Mouse (Mus musculus) ES-CJ7 (cell line): ENCODE data around the gene Rhob.
"Not testable (repeated sequence)": the region's sequence is repeated elsewhere in the genome, so short reads cannot be mapped to it uniquely, and the experiment has no call there.

ENCODE experiments used
- DNase-seq: peaks from one replicate; pipeline ENCODE4 v3.0.0; 2011; ENCODE audit warnings: low read depth, low spot score

The Rhob gene

DNA sequence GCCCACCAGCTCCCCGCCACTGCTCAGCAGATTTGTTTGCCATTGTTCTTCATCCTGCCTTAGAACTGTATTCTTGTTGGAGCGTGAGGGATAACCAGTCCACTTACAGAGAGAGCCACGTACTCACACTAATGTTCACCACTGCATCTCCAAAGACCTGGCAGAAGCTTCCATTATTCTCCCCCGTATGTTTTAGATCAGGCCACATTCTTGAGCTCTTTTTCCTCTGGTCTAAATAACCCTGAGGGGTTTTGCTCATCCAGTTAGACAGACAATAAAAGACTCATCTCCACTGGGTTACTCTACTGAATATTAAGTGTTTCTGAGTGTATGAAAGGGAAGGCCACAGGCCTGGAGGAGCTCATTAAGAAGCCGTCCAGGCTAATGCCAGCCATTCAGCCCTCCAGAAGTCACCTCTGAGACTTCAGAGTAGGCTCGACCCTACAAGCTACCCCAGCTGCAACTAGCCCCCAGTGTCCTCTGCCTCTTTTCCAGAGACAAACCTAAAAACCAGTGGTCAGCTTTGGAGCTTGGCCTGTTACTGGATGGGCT is 24.9 kb downstream of the Rhob start:
- no peak for DNase-seq

DNA sequence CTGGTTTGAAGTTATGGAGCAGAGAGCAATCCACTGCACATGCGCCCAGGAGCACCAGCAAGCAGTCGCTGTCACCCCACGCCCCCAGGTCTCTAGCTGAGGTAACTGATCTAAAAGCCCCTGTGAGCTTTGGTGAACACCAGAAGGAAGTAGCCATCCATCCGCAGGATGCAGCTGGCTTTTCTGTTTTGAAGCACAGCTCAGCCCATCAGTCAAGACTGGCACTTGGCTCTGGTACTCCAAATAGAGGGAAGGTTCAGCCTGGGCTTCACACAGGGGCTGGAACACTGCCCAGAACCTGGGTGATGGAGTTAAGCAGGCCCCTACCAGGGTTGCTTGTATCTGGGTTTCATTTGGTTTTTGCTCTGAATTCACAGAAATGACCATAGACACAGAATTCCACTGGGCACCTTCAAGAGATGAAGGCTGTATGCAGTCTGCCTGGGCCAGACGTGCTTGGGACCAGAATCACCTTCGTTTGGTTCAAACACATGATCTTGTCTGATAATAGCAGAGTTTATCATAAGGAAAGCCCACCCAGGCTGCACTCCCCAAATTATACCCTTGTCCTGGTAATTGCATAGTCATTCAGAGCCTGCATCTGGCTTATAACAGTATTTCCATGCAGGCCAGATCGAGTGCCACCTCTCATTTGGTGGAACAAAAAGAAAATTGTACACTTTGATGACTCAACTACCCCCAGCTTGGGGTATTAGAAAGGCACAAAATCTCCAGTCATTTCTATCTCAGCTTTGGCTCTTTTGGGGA is 27.0 kb downstream of the Rhob start:
- no peak for DNase-seq

DNA sequence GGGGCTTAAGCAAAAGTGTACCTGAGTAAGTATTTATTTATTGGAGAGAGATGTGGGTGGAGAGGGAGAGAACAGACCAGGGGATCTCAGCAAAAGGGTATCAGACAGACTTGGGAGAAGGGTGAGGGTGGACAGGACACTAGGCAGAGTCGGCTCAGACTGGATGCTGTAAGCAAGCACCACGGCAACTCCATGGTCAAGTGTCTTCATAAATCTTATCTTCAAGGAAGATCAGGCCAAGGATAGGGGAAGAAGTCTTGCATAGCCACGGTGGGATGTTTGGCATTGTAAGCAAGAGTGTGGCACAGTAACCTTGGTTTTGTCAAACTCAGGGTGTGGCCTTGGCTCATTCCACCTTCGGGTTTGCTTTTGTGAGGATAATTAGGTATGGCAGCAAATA is 27.8 kb downstream of the Rhob start:
- no peak for DNase-seq

DNA sequence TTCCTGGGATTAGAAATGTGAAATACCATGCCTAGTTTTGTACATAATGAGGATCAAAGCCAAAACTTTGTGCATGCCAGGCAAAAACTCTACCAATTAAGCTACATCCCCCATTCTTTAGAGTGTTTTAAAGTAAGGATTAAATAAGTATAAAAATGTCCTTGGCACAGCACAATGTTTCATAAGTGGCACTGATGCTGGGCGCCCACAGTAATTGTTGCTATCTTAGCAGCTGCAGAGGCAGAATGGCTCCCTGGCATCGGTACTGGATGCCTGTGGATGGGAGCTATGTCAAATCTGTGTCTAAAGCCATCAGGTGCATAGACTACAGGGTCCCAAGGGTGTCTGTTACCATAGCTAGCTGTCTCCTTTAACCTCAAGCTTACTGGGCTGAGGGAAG is 28.8 kb downstream of the Rhob start:
- no peak for DNase-seq

DNA sequence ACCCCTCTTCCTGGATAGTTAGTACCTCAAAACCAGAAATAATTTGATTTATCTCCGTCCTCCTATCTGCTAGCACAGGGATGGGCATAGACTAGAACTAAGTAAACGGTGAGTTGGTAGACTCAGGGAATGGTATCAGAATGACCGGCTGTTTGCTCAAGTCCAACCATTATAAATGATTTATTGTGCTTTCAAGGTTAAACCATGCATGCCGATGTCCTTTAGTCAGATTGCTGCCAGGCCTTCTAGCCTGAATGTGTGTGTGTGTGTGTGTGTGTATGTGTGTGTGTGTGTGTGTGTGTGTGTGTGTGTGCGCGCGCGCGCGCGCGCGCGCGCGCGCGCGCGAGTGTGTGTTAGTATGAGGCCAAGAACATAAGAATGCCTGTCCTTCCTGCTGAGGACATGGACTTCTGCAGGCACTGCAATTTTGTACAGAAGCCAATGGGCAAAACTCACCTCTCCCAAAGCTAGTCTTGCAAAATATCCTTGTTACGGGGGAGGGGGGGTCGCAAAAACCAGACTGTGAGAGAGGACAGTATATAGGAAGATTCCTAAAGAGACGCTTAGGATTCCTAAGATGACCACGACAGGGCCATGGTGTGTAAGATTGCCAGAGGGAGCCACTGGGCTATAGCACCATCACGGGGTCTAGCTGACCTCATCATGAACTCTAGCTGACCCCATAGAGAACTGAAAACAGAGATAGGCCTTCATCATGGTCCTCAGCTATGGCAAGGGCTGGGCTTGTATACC is 29.9 kb downstream of the Rhob start:
- no peak for DNase-seq

DNA sequence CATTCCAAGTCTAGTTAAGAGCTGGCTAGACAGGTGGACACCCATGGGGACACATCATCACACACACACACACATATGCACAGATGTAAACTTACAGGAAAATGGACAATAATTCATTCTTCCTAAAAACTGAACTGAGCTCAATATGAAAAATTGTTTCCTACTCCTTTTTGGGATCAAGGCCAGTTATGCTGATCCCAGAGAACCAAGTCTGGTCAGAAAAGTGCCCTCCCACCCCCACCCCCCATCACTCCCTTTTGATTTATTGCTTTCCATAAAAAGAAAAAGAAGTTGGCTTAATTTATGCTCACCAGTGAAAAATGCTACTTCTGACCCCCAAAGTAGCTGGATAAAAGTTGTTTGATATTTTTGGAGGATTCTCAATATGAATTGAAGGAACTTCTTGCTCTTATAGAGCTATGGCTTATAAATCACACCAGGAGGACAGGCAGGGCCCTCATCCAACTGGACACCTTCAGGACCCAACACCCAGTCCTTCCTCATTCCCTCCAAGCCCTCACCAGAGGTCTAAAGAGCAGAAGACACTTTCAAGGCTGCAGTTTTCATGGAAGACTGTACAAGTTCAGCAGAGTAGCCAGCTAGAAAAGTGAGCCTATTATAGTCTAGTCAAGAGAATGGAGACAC is 31.5 kb downstream of the Rhob start:
- DNase-seq = no peak

DNA sequence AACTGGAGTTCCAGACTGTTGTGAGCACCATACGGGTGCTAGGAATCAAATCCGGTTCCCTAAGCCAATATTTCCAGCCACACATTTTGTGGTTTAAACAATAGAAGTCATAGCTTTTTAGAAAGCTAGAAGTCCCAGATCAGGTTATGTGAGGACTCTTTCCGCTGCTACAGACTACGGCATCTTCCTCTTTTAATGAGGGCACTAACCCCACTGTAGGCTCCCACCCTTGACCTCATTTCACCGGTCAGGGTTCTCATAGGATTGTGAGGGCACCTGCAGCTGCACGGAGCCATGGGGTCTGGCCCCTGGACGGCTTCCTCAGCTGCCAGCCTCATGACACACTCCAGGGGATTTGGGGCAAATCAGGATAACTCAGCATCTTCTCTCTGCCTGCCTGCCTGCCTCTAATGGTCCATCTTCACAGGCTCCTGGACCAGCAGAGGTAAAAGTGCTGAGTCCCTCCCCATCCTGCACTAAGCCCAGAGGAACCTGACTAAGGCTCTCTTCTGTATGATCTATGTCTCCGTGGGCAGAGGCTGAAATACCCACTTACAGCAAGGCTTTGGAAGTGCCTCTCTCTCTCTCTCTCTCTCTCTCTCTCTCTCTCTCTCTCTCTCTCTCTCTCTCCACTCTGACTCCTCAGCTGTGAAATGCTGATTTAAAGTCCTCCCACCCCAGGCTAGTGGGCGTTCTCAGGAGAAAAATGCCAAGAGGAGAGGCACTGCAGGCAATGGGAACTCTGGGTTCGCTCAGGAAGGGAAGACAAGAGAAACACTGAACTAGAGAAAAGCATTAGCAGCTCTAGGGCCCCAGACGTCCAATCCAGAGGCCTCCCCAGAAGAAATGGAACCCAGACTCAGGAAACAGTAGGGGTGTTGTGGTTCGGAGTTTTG is 32.5 kb downstream of the Rhob start:
- DNase-seq = no peak

DNA sequence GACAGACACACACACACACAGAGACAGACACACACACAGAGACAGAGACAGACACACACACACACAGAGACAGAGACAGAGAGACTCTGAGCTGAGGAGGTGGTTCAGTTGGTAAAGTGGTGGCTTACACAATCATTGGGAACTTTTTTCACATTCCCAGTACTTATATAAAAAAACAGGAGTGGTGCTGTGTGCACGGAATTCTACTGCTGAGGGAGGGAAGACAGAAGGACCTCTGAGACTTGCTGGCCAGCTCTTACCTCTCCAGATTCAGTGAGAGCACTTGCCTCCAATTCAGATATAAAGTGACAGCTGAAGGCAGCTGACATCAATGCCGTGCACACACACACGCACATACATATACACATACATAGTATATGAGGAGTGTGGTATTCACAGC is 34.1 kb downstream of the Rhob start:
- no peak for DNase-seq

DNA sequence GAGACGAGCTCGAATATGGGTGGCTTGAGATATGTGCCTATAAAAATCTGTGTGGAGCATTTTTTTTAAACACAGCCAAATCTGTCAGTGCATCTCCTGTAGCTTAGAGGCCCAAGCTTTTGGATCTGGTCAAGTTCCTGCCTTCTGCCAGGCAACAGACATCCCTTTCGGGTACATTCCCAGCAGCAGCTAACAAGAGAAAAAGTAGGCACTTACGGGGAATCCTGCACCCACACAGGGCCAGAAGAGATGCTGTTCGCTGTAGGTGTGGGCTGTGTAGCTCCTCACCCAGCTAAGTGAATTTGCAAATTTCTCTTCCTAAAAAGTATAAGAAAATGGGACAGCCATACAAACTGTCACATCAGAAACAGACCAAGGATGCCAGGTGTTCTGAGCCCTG is 34.8 kb downstream of the Rhob start:
- no peak for DNase-seq

DNA sequence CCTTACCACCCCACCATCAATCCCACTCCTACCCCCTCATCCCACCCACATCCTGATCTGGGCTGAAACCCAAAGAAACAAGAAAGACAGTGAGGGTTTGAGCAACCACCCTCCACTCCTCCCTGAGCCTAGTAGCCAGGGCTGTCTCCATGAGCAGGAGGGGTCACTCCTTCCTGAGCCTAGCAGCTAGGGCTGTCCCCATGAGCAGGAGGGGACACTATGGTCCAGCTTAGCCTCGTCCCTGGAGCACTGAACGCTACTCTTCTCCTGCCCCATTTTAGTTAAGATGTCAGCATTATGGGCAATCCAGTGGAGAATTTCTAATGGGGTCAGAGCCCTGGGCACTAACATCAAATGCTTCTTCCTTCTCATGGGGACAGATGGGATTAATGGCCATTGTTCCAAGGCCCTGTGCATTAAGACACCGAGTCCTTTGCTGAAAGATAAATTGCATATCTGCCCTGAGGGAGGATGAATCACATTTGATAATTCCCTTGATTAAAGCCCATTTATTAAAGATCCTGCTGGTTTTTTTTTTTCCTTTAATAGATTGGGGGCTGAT is 36.1 kb downstream of the Rhob start:
- DNase-seq = no peak

DNA sequence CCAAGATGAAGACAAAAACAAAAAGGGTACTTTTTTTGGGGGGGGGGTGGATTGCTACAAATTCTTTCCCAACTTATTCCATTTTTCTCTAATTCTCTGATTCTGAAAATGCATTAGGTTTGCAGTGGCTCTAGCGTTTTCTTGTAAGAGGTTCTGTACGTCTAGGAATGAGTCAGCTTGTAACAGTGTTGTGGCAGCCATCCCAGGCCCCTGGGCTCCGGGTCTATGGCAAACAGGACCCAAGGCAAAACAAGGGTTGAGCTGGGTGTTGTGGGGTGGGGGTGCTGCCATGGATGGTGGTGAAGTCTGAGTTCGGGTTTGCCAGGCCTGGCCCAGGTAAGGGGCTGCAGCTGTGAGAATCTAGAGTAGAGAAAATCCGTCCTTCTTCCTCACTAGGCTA is 37.3 kb downstream of the Rhob start:
- no peak for DNase-seq

DNA sequence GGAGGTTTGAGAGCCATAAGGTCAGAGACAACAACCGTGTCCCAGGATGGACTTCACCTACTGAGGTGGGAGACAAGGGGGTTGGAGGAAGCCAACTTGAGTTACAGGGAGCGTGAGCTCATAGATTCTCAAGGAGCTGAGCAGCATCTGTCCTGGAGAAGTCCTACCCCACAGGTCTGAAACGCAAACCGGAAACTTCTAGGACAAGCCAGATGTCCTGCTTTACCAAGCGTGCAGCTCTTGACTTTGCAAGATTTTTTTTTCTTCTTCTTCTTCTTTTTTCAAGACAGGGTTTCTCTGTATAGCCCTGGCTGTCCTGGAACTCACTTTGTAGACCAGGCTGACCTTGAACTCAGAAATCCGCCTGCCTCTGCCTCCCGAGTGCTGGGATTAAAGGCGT is 38.2 kb downstream of the Rhob start:
- not testable (repeated sequence) for DNase-seq

DNA sequence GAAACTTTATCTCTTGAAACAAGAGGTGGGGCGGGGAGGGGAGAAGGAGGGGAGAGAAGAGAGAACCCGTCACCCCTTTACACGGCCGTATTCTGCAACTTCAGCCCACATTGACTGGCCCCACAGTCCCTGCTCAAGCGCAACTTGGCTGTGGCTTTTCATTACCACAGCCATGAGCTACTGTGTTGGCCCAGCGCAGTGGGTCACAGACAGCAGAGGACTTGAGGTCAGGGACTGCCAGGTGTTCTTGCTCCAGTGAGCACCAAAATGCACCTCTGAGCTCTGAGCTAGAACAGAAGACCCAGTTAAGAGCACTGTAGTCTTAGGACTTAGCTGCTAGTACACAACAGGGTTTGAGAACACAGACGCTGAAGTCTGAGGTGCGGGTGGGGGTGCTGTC is 41.4 kb downstream of the Rhob start:
- no peak for DNase-seq

DNA sequence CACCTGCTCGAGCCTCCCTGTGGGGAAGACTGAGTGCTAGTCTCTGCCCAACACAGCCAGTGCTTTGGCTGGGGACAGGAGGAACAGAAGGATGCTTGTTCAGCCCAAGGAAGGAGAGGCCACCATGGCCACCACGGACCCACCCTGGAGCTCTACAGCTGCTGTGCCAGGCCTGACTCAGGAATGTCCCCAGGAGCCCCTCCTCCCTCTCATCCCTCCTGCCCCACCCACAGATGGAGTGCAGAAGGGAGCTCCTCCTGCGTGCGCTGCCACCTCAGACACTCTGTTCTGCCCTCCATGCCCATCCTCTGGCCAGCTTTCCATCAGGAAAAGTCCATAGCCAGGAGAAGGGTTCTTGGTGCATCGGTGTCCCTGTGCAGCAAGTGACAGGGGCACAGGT is 42.8 kb downstream of the Rhob start:
- DNase-seq = no peak

DNA sequence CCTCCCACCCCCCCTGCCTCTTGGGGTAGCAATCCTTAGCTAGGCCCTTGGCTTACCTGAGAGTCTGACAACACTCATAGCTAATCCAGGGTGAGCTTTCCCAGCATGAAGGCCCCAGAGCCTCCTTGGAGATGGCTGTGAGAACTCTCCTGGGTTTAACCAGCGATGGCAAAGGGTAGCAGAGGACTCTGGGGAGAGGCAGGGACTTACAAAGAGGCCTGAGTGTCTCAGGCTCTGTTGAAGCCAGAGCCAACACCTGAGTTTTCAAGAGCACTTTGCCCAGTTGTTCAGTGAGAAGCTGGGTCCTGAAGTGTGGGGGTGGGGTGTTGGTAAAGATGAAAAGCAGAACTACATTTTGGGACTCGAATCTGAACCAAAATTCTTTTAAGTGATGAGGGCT is 44.8 kb downstream of the Rhob start:
- DNase-seq = no peak

DNA sequence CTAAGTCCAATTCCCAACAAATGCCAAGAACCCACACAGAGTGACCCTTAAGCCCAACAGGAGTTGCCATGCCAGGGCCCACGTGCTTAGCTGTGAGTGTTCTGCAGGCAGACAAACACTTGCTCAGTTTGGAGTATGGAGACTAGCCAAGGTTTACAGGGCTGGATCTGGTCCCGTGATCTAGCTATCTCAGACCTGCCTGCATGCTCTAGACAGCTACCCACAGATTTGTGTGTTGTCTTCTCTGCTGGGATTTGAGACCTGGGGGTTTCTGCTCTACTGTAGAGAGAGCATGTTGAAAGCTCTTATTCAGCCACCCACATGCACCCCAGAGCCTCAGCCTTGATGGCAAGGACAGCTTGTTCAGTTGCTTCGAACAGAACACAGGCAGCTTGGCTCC is 45.3 kb downstream of the Rhob start:
- no peak for DNase-seq

DNA sequence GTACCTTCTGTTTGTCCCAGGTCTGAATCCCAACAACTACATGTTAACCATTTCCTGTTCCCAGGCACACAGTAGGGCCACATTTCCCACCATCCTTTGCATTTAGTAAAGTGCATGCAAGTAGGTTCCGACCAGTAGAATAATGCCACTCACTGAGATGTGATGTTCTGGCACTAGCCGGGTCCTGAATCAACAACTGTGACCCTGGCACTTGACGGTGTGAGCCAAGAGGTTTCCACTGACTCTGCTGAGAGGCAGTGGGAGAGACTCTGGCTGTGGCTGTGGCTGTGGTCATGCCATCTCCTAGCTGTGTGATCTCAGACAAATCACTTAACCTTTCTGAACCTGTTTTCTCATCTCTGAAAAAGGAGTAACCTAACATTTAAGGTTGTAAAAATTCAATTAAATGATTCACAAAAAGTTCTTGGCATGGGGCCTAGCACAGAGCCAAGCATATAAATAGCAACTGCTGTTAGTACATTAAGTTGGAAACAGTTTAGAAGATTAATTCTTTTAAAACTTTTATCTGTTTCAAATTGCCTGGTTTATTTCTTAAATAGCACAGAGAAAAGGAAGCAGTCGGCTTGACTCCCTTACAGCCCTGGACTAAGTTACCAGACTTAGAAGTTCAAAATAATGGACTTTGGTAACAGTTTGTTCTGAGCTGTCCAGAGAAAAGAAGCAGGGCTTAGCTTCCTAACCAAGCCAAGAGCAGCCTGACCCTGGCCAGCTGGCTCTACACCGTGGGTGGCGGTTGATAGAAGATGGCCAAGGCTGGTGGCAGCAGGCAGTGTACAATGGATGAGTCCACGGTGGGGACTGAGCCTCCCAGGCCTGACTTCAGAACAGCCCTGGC is 46.8 kb downstream of the Rhob start:
- no peak for DNase-seq

DNA sequence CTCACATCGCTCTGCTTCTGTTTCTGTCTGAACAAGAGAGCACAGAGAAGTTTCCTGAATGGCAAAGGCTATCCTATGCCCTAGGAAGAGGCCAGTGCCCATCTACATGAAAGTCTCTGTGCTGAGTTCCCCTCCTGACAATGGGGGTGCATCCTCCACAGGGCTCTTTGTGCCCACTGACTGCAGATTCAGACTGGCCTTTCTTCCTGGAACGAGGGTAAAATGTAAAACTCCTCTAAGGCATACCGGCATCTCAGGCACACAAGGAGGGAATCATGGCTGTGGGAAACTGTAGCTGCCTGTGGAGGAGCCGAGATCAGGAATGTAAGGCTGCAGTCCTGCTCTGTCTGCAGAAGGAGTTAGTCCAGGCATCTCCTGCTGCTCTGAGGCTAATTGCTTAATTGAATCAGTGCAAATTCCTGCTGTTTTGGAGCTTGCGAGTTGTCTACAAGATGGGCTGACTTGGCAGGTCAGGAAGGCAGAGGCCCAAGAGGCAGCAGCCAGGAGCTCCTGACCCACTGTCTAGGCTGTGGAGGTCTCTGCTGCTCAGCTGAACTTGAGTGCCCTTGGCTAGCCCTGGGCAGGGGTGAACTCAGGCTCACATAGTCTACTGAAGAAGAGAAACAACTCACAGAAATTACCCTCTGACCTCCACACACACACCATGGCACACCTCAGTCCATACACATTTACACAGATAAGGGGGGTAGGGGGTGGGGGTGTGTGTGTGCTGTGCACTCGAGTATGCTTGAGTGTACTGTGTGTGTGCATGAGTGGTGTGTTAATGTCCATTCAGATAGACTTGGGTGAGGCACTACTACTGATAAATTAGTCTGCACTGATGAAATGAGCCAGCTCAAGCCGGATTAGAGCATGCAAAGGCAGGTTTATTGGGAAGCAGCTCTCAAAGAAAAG is 48.0 kb downstream of the Rhob start:
- DNase-seq = no peak

DNA sequence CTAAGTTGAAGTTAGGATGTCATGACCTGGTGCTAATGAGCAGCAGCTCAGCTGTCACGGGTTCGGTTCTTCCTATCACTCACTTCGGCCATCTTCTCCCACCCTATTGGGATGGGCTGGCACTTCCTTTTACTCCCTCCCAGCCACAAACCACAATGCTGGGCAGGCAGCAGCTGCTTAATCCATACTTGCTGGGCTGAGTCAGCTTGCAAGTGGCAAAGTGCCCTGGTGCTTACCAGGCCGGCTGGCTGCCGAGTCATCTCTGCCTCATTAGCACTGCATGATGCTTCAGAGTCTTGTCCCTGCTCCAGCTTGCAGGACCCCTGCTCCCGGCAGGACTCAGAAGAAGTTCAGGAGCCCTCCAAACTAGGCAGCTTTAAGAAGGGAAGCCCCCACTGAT is 49.2 kb downstream of the Rhob start:
- DNase-seq = no peak
